Mouse (Mus musculus): ENCODE measurements around the gene Pygm. TPM values are rescaled to one million over a fixed set of nuclear protein-coding genes. Genes with fewer than 3 reads are reported as not detected.

Gene Pygm
- polyA plus RNA-seq, 1 experiment from 2014 or later, result 1.0 TPM

DNA sequence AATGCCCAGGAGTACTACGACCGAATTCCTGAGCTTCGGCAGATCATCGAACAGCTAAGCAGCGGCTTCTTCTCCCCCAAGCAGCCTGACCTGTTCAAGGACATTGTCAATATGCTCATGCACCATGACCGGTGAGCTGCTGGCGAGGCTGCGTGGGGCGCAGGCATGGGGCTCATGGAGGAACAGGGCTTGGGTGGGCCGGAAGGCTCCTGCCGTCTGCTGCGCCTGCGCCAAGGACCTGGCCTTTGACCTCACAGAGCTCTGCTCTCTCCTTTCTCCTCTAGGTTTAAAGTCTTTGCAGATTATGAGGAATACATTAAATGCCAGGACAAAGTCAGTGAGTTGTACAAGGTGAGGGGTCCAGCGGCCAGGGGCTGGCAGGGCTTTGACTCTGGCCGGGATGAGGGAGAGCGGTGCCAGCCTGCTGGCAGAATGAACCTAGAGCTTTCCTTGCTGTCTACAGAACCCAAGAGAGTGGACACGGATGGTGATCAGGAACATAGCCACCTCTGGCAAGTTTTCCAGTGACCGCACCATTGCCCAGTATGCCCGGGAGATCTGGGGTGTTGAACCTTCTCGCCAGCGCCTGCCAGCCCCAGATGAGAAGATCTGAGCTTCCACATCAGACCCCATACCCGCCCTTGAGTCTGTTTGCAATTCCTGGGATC, 13.5 kb downstream of the Pygm start:
- in situ Hi-C loops (cut with MboI; ENCODE audit: low pct_unique_long_range_greater_than_20kb), result no loop called here
- DNase-seq (ENCODE audit: low read depth, low spot score) (no peak), ATAC-seq (no peak)
- no peak for TF ChIP-seq CTCF (IDR thresholded peaks at IDR 0.05)
- ChIA-PET POLR2A (no interaction called here), CTCF (no interaction called here)
- H3K27me3 ChIP-seq, result no peaks in the 10 kb centered on the region

DNA sequence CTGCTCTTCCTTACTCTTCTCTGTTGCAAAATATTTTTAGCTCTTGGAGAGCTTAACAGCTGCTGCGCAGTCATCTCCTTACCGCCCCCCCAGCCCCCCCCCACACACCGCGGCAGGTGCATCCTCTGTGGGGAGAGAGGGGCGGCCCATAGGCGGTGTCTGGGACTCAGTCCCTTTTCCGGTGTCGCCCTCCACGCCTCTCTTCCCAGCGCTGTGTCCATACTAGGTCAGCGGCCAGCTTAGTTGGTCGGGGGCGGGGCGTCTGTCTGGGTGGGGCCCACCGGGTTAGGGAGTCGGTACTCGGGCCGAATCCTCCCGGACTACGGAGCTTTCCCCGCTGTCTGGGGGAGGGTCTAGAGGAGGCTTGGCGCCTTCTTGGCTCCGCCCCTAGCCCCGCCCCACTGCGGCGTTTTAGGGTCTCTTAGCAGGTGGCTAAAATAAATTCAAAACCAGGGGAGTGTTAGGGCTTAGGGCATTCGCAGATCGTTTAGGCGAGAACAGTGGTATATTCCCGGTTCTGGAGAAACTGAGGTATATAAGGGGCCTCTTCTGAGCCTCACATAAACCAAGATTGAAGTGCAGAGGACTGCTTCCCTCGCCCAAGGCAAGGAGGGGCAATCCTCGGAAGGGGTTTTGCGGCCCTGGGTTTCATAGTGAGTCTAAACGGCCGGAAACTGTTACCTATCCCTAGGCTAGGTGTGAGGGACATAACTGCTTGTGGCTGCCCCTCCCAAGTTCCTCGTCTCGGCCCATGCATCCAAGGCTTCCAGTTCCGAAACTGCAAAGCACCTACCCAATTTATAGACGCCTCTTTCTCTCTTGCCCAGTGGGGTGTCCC, 14.5 kb downstream of the Pygm start:
- POLR2A ChIA-PET, result interaction anchor here (1.0 kb wide), 1 partner anchor 16 kb away, joined by 3 read pairs; no protein-coding TSS in a partner anchor
- CTCF ChIA-PET, result no interaction called here
- in situ Hi-C loops (cut with MboI; ENCODE audit: low pct_unique_long_range_greater_than_20kb), result no loop called here

DNA sequence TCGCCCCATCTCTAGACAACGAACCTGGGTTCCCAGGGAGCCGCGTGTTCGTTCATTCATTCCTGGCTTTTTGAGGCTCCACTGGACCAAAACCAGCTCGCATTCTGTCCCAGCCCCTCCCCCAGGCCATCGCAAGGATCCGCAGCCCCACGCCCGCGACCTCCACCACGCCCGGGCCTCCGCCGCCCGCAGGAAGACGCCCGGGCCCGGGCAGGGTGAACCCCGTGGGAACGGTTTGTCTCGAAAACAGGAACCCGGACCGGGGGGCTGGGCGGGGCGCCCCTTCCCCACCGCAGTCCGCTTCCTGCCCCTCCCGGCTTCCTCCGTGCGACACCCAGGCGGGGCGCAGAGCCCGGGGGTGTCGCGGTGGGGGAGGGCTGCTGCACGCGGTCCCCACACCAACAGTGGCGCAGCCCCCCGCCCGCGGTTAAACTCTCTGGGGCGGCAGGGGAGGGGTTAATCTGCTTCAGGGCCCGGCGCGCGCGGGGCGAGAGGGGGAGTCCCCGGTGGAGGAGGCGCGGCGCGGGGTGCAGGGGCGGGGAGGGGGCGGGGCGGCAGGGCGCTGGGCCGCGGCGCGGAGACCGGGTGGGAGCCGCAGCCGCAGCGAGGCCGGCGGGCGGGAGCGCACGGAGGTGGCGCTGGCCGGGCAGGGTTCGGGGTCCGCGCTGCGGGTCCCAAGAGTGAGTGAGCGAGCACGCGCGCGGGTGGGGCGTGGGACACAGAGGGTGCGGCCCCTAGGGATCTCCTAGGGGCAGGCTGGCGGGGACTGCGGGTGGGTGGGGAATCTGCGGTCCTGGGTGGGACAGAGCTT, 15.3 kb downstream of the Pygm start, which contains the start of gene Rasgrp2:
Rasgrp2 (plus strand) TSS at position 56 of the 811 bp plus-strand sequence.
- CTCF ChIA-PET, result no interaction called here
- TF ChIP-seq CTCF (IDR thresholded peaks at IDR 0.05), result no peak
- POLR2A ChIA-PET, result no interaction called here
- ATAC-seq (peak; percentile 24), DNase-seq (ENCODE audit: low read depth, low spot score) (no peak)
- in situ Hi-C loops (cut with MboI; ENCODE audit: low pct_unique_long_range_greater_than_20kb), result no loop called here
- peaks cover 7% of the 10 kb centered on the region for H3K27me3 ChIP-seq

More for the DNA sequence above, 14.5 kb downstream of the Pygm start:
- H3K27me3 ChIP-seq, result peaks cover 6% of the 10 kb centered on the region
- ATAC-seq (no peak), DNase-seq (ENCODE audit: low read depth, low spot score) (no peak)
- TF ChIP-seq CTCF (IDR thresholded peaks at IDR 0.05), result no peak

DNA sequence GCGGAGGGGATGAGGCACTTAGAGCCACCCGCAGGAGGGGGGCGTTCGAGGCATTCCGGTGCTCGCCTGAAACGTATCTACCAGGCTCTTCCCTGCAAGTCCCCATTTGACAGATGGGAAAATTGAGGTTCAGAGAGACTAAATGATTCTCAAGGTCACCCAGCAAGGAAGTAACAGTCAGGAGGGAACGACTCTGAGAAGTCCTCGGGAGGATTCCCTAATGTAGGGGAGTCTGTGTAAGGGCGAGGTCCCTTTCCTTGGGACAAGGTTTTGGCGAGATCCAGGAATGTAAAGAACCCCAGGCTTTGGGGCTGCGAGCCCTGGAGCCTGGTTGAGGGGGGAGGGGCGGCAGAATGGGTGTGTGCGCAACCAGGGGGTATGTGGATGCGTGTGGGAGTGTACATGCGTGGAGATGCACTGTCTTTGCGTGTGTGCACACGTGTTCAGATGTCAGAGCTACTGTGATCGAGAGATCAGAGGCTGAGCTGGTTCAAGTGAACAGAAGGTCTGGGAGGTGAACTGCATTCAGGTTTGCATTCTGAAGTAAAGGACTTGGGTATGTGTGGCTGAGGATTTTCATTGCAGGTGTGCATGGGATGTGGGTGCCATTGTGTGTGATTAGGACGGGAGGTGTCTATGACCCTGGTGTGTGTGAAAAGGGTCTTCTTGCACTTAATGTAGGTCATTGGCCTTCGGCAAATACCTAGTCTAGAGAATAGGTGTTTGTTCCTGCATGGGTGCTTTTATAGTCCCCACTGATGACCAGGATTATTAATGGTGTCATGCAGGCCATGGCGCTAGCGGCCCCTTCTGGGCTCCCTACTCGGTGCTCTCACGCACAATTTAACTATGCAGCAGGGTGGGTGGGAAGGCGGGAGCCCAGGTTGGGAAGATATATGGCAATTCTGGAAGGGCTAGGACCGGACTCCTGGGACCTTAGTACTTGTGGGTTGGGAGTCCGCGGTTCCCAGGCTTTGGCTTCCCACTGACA, 16.2 kb downstream of the Pygm start:
- in situ Hi-C loops (cut with MboI; ENCODE audit: low pct_unique_long_range_greater_than_20kb), result no loop called here
- peaks cover 7% of the 10 kb centered on the region for H3K27me3 ChIP-seq
- DNase-seq (ENCODE audit: low read depth, low spot score) (no peak), ATAC-seq (no peak)
- CTCF ChIA-PET, result interaction anchor here (1.9 kb wide), 1 partner anchor 16 kb away, joined by 6 read pairs; the partner anchor contains the start of gene Pygm
- POLR2A ChIA-PET, result interaction anchor here (0.6 to 1.2 kb wide), 2 partner anchors 16 to 26 kb away, joined by 3 to 4 read pairs; partner anchors contain the start of gene Pygm
- no peak for TF ChIP-seq CTCF (IDR thresholded peaks at IDR 0.05)

DNA sequence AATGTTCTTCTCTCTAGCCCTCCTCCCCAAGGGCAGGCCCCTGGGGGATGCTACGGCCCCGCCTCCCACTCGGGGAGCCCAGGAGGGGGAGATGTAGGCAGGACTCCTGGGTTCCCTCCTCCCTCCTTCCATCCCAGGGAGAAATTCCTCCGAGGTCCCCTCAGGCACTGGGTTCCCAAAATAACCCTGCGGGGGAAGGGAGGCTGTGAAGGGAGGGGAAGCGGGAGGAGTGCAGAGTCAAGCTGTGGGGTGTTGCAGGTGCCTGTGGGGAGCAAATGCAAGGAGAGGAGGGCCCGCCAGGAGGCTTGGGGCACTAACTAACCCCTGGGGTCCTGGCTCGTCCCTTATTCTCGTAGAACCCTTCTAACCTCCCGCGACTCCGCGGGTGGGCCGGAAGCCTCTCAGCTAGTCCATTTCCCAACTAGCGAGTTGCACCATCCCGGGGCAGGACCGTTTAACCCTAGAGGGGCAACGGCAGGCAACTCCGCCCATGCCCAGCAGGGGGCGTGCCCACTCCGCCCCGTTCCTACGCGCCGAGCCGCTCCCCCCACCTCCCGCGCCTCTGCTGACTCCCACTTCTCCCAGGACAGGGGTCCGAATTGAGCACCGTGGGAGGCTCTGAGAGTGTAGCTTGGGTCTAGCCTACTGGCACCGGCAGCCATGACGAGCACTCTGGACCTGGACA, 17.1 kb downstream of the Pygm start:
- no peak for TF ChIP-seq CTCF (IDR thresholded peaks at IDR 0.05)
- in situ Hi-C loops (cut with MboI; ENCODE audit: low pct_unique_long_range_greater_than_20kb), result no loop called here
- DNase-seq (ENCODE audit: low read depth, low spot score), result no peak
- ChIA-PET CTCF (interaction anchor here (1.9 kb wide), 1 partner anchor 17 kb away, joined by 6 read pairs; the partner anchor contains the start of gene Pygm), POLR2A (interaction anchor here (0.6 to 1.2 kb wide), 3 partner anchors 11 to 26 kb away, joined by 3 to 4 read pairs (median 3); partner anchors contain the start of gene Pygm)
- peak; percentile 48 for ATAC-seq
- peaks cover 7% of the 10 kb centered on the region for H3K27me3 ChIP-seq

DNA sequence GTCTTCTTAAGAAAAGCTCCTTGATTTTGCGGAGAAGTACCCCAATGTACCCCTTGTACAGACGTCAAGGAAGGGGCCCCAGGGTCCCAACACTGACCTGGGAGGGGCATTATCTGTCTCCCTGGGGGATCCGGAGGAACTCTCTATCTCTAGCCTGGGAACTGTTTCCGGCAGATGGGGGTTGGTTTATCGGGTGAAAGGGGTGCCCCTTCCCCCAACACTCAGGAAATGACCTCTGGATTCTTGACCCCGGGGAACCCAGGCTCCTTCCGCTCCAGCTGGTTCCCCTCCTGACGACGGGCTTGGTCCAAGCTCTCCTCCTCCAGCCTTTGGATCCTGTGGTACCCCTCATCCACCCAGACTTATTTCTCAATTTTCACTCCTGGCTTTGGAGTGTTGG, 17.8 kb downstream of the Pygm start:
- in situ Hi-C loops (cut with MboI; ENCODE audit: low pct_unique_long_range_greater_than_20kb), result no loop called here
- peaks cover 9% of the 10 kb centered on the region for H3K27me3 ChIP-seq
- no peak for TF ChIP-seq CTCF (IDR thresholded peaks at IDR 0.05)
- no peak for DNase-seq (ENCODE audit: low read depth, low spot score)
- ChIA-PET POLR2A (interaction anchor here (1.1 to 1.2 kb wide), 2 partner anchors 11 to 17 kb away, joined by 3 to 4 read pairs; partner anchors contain the start of gene Pygm), CTCF (interaction anchor here (1.9 kb wide), 1 partner anchor 18 kb away, joined by 6 read pairs; the partner anchor contains the start of gene Pygm)
- ATAC-seq, result no peak

DNA sequence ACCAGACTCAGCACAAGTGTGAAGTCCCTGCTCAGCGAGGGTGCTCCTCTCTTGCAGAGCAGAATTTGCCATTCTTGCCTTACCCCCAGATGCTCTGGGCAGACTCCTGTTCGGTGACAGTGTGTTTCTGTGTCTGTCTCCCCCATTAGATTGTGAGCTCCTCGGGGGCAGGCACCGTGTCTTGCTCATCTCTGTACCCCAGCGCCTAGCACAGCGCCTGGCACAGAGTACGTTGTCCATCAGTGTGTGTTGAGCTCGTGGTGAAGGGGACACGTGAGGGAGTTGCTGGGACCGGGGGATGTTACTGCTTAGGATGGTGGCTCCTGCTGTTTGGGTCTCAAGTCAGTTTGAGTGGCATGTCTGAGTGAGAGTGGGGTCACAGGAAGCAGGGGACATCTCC, 19.7 kb downstream of the Pygm start:
- ATAC-seq (no peak), DNase-seq (ENCODE audit: low read depth, low spot score) (no peak)
- in situ Hi-C loops (cut with MboI; ENCODE audit: low pct_unique_long_range_greater_than_20kb), result no loop called here
- ChIA-PET CTCF (interaction anchor here (0.8 kb wide), 1 partner anchor 14 kb away, joined by 3 read pairs; no protein-coding TSS in a partner anchor), POLR2A (no interaction called here)
- peaks cover 11% of the 10 kb centered on the region for H3K27me3 ChIP-seq
- no peak for TF ChIP-seq CTCF (IDR thresholded peaks at IDR 0.05)

DNA sequence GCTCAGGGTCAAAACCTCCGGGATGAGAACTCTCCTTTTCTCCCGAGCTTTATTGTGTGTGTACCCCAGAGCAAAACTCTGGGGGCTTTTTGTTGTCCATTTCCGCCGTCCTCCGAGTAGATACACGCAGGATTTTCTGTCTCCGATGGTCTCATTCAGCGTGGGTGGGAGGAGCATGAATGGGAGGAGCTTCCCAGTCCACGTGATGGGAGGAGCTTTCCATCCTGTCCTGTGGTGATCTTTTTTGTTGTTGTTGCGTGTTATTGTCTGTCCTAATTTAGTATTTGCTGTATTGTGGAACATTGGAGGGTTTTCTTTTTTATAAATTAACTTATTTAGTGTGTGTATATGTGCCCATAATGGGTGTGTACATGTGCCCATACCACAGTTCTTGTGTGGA, 21.2 kb downstream of the Pygm start:
- ATAC-seq (no peak), DNase-seq (ENCODE audit: low read depth, low spot score) (no peak)
- H3K27me3 ChIP-seq, result peaks cover 11% of the 10 kb centered on the region
- in situ Hi-C loops (cut with MboI; ENCODE audit: low pct_unique_long_range_greater_than_20kb), result no loop called here
- ChIA-PET POLR2A (interaction anchor here (1.1 kb wide), 1 partner anchor 9 kb away, joined by 3 read pairs; no protein-coding TSS in a partner anchor), CTCF (interaction anchor here (1.2 kb wide), 1 partner anchor 13 kb away, joined by 3 read pairs; no protein-coding TSS in a partner anchor)
- no peak for TF ChIP-seq CTCF (IDR thresholded peaks at IDR 0.05)

DNA sequence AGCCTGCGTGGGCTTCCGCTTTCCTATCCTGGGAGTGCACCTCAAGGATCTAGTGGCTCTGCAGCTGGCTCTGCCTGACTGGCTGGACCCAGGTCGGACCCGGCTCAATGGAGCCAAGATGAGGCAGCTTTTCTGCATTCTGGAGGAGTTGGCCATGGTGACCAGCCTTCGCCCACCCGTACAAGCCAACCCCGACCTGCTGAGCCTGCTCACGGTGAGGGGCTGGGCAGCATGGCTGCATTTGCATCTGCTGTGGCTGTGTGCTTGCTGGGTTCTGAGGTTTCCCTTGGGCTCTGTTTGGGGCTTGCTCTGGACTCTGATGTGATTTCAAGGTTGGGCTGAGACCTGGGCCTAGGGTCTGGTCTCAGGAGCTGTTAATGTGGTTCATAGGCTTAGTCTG, 22.9 kb downstream of the Pygm start:
- TF ChIP-seq CTCF (IDR thresholded peaks at IDR 0.05), result no peak
- no peak for ATAC-seq
- in situ Hi-C loops (cut with MboI; ENCODE audit: low pct_unique_long_range_greater_than_20kb), result no loop called here
- peaks cover 13% of the 10 kb centered on the region for H3K27me3 ChIP-seq
- POLR2A ChIA-PET, result no interaction called here
- CTCF ChIA-PET, result no interaction called here
- DNase-seq (ENCODE audit: low read depth, low spot score), result no peak

Measured in Patski (cell line).